Mouse (Mus musculus) stomach, embryonic 14.5 days (tissue): ENCODE results near the gene Usp8. TPM values are rescaled to one million over a fixed set of nuclear protein-coding genes. Genes with fewer than 3 reads are reported as not detected.

Experiments used
- ATAC-seq: fragments of 200-750 bp; cut with Nextera tagmentation; 2 replicates; pipeline ENCODE4 v1.8.0; 2017; ENCODE audit warnings: low read depth, moderate TSS enrichment; ENCODE audit not compliant: insufficient number of reproducible peaks, insufficient read depth, low FRiP score
- H3K27ac ChIP-seq: fragments of 300-500 bp; sonication (generic); 2 replicates; pipeline ENCODE4 v1.5.1; 2014; ENCODE audit warnings: mild to moderate bottlenecking, low read length, moderate library complexity, mixed read lengths
- H3K27me3 ChIP-seq: fragments of 300-500 bp; sonication (generic); 2 replicates; pipeline ENCODE4 v1.6.1; 2014; ENCODE audit warnings: low read length, control low read depth, mixed read lengths; ENCODE audit not compliant: control insufficient read depth, insufficient read depth
- H3K36me3 ChIP-seq: fragments of 300-500 bp; sonication (generic); 2 replicates; pipeline ENCODE4 v1.6.1; 2014; ENCODE audit warnings: mild to moderate bottlenecking, control low read depth, low read length, moderate library complexity, mixed read lengths; ENCODE audit not compliant: control insufficient read depth, insufficient read depth
- H3K4me1 ChIP-seq: fragments of 300-500 bp; sonication (generic); 2 replicates; pipeline ENCODE4 v1.6.1; 2014; ENCODE audit warnings: low read length, control low read depth, mixed read lengths; ENCODE audit not compliant: control insufficient read depth, insufficient read depth
- H3K4me2 ChIP-seq: fragments of 300-500 bp; sonication (generic); replicated peaks from 2 replicates; pipeline ENCODE4 v1.6.1; 2014; ENCODE audit warnings: low read depth, low read length, control low read depth
- H3K4me3 ChIP-seq: fragments of 300-500 bp; sonication (generic); 2 replicates; pipeline ENCODE4 v1.5.1; 2014; ENCODE audit warnings: low read depth, low read length, control low read depth
- H3K9ac ChIP-seq: fragments of 300-500 bp; sonication (generic); replicated peaks from 2 replicates; pipeline ENCODE4 v1.6.1; 2014; ENCODE audit warnings: low read depth, mild to moderate bottlenecking, control low read depth, low read length, moderate library complexity, mixed read lengths
- H3K9me3 ChIP-seq: fragments of 300-500 bp; sonication (generic); 2 replicates; pipeline ENCODE4 v1.6.1; 2016; ENCODE audit warnings: low read depth, low read length, control low read depth; ENCODE audit not compliant: control insufficient read depth
- WGBS: fragments of 180-500 bp; shearing (Covaris S2); extraction: QIAGEN DNeasy Blood & Tissue Kit; methylation state at CpG from one replicate; pipeline ENCODE4 v1.1.7; 2014; 5-methylcytosine and 5-hydroxymethylcytosine counted together
- polyA plus RNA-seq: library from polyadenylated mRNA; unstranded; fragments of >200 nt; fragmentation: Nextera tagmentation; extraction: Ambion mirVana; gene quantifications from 2 replicates; pipeline ENCODE4 v1.2.1, GENCODE M21; 2014

The Usp8 gene
- polyA plus RNA-seq, 1 experiment from 2014 or later, result 40.3 TPM

DNA sequence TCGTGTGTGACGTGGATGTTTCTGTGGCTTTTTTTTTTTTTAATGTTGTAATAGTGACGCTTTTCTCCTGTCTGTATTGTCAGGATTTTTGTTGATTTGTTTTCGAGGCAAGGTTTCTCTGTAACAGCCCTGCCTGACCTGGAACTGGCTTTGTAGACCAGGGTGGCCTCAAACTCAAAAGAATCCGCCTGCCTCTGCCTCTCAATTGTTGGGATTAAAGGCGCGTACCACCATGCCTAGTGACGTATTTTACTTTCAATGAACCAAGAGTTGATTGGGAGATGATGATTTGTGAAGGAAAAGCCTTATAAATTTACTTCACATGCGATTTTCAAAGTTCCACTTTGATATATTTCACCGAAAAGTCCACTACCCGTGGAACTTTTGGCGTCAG is 31.0 kb upstream of the Usp8 start, which contains the start of gene Gabpb1:
Gene Gabpb1, minus strand, starts transcription at position 216 of the 394 bp plus-strand sequence.
- H3K4me3 ChIP-seq, result peak within 1 kb of the TSS; percentile 96
- H3K9ac ChIP-seq, result peak within 1 kb of the TSS; percentile 99
- peaks cover 5% of the 10 kb centered on the region; the same call in 1 of the 2 replicates for H3K9me3 ChIP-seq
- no peaks in the 10 kb centered on the region for H3K27me3 ChIP-seq
- 0 out of 2 replicates have a peak, but pooled peaks cover 7% of the 10 kb centered on the region for H3K36me3 ChIP-seq
- H3K4me2 ChIP-seq, result peak within 1 kb of the TSS; percentile 59
- H3K27ac ChIP-seq, result peak within 1 kb of the TSS; percentile 100
- no peak for ATAC-seq
- WGBS, result 24% methylated on average over 12 of the region's 12 CpGs
- H3K4me1 ChIP-seq, result peaks cover 12% of the 10 kb centered on the region

DNA sequence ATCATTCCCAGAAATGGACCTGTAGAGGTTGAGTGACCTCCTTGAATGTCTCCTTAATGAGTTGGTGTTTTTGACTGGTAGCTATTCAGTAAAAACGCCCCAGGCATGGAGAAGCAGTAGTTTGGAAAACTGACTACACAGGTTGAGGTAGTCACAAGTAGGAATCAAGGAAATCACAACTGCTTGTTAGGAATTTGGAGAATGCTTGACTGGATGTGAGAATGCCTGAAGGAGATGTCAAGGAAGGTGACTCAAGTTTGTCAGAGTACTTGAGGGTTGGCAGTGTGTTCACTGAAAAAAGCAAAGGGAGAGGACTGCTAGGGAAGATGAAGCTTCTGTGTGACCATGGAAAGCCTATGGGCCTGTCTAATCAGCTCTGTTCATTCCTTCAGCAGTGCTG is 29.8 kb upstream of the Usp8 start:
- Histone ChIP-seq H3K27ac (no peak overlapping the region), H3K27me3 (no peaks in the 10 kb centered on the region), H3K9ac (no peak overlapping the region), H3K4me3 (no peak overlapping the region), H3K36me3 (0 out of 2 replicates have a peak, but pooled peaks cover 7% of the 10 kb centered on the region), H3K4me1 (peaks cover 11% of the 10 kb centered on the region), H3K9me3 (peaks cover 5% of the 10 kb centered on the region; the same call in 1 of the 2 replicates), H3K4me2 (no peak overlapping the region)
- 90% methylated on average over 1 of the region's 1 CpGs for WGBS
- ATAC-seq, result no peak

DNA sequence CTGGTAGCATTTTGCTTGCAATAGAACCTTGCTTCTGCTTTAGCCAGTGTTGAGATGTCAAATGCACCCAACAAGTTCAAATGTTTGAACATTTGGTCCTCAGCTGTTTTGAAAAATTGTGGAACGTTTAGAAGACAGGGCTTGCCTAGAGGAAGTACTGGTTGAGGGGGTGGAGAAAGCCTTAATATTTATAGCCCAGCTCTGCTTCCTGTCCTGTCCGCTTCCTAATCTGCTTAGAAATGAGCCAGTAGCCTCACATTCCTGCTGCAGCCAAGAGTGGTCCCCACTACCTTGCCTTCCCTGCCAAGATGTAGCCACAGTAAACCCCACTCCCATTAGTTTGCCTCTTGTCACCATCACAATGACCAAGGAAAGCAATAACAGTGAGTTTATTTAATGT is 24.8 kb upstream of the Usp8 start:
- H3K9ac ChIP-seq, result no peak overlapping the region
- H3K27ac ChIP-seq, result no peak overlapping the region
- H3K36me3 ChIP-seq, result peaks cover 7% of the 10 kb centered on the region; the same call in 1 of the 2 replicates
- H3K4me2 ChIP-seq, result no peak overlapping the region
- no peak overlapping the region for H3K4me3 ChIP-seq
- 63% methylated on average over 2 of the region's 2 CpGs for WGBS
- peaks cover 5% of the 10 kb centered on the region; the same call in 1 of the 2 replicates for H3K9me3 ChIP-seq
- no peaks in the 10 kb centered on the region for H3K27me3 ChIP-seq
- no peak for ATAC-seq
- no peaks in the 10 kb centered on the region for H3K4me1 ChIP-seq

DNA sequence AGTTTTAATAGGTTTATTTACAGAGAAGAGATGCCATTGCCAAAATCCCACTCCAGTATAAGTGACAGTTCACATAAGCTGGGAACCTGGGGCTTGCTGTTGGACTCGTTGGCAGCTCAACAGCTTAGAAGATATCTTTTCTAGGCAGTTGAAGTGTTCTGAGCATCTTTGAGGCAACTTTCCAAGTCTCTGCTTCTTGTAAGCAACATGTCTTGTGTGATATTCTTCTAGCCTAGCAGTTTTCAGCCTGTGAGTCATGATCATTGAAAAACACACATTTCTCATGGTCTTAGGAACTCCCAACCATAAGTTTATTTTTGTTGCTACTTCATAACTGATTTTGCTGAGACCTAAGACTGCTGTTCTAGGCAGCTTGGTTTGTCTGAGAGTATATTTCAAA is 24.2 kb upstream of the Usp8 start:
- H3K27ac ChIP-seq, result no peak overlapping the region
- peaks cover 7% of the 10 kb centered on the region; the same call in 1 of the 2 replicates for H3K36me3 ChIP-seq
- H3K4me1 ChIP-seq, result no peaks in the 10 kb centered on the region
- no peak overlapping the region for H3K4me2 ChIP-seq
- 79% methylated on average over 1 of the region's 1 CpGs for WGBS
- H3K4me3 ChIP-seq, result no peak overlapping the region
- H3K9me3 ChIP-seq, result peaks cover 5% of the 10 kb centered on the region; the same call in 1 of the 2 replicates
- no peak overlapping the region for H3K9ac ChIP-seq
- no peaks in the 10 kb centered on the region for H3K27me3 ChIP-seq
- ATAC-seq, result no peak

DNA sequence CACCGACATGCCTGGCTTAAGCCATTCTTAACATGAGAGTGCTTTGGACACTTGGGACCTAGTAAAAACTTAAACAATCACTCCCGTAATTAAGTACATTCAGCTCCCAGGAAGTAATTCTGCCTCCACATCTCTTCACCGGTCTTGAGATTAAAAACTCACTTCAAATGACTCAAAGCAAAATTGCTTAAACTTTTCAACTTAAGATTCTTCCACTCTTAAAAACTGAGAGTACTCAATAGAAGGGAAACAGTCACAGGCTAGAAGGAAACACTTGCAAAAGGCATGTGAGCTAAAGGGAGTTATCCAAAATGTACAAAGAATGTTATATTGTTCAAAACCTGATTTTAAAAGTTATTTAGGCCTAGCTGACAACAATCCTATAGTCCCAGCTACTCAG is 15.8 kb upstream of the Usp8 start:
- no peak overlapping the region for H3K27ac ChIP-seq
- no peak for ATAC-seq
- 81% methylated on average over 3 of the region's 3 CpGs for WGBS
- H3K4me1 ChIP-seq, result no peaks in the 10 kb centered on the region
- no peak overlapping the region for H3K9ac ChIP-seq
- no peak overlapping the region for H3K4me2 ChIP-seq
- no peaks in the 10 kb centered on the region for H3K9me3 ChIP-seq
- no peaks in the 10 kb centered on the region for H3K27me3 ChIP-seq
- no peak overlapping the region for H3K4me3 ChIP-seq
- H3K36me3 ChIP-seq, result no peaks in the 10 kb centered on the region; the same call in 1 of the 2 replicates

DNA sequence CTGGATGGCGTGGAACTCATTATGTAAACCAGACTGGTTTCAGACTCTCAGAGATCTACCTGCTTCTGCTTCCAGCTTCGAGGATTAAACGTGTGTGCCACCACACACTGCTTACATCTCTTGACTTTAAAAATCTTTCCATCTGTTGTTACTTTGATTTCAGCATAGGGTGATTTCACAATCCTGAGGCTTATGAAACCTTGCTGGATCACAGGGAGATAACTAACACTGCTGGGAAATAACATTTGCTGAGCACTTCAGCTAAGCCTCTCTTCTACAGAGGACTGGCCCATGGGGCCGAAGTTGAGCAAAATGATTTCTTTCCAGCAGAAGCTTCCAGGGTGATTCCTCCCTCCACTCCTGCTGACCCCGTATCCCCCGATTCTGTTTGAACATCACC is 11.8 kb upstream of the Usp8 start:
- no peak overlapping the region for H3K4me2 ChIP-seq
- no peaks in the 10 kb centered on the region for H3K9me3 ChIP-seq
- H3K27me3 ChIP-seq, result no peaks in the 10 kb centered on the region
- no peak for ATAC-seq
- H3K4me1 ChIP-seq, result no peaks in the 10 kb centered on the region
- no peak overlapping the region for H3K9ac ChIP-seq
- H3K36me3 ChIP-seq, result no peaks in the 10 kb centered on the region
- 82% methylated on average over 6 of the region's 6 CpGs for WGBS
- no peak overlapping the region for H3K27ac ChIP-seq
- H3K4me3 ChIP-seq, result no peak overlapping the region

DNA sequence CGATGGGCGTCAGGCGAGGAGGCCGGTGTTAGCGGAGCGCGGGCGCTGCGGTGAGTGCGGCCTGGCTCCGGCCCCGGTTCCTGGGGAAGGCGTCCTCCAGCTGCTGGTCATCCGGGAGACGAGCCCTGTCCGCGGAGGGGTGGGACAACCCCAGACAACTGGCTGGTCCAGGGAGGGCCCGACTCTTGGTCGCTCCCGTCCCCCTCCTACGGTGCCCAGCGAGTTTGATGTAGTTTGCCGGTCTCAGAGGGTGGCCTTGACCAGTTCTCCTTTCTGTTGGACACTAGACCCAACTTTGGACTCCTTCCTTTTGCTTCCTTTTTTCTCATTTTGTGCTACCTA is 281 bp downstream of the Usp8 start:
- Histone ChIP-seq H3K36me3 (no peaks in the 10 kb centered on the region), H3K27me3 (no peaks in the 10 kb centered on the region), H3K4me1 (peaks cover 6% of the 10 kb centered on the region; the same call in 1 of the 2 replicates), H3K4me3 (peak overlapping the region; percentile 85), H3K4me2 (peak overlapping the region; percentile 74), H3K9ac (peak overlapping the region; percentile 81), H3K9me3 (no peaks in the 10 kb centered on the region), H3K27ac (peak overlapping the region; percentile 45; the same call in 1 of the 2 replicates)
- WGBS, result 0% methylated on average over 20 of the region's 23 CpGs
- peak; percentile 80 for ATAC-seq

DNA sequence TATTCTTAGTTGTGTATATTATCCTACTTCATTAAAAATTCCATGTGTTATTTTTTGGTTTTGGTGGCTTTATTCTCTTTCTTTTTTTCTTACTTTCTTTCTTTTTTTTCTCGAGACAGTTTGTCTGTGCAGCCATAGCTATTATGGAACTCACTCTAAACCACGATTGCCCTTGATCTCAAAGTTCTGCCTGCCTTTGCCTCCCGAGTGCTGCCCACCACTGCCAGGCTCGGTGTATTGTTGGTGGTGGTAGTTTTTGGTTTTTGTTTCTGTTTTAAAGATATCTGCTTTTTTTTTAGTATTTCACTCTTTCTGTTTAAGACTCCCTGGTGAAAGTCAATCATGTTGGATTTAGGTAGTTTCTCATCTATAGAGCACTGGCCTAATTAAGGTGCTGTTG is 1.2 kb downstream of the Usp8 start:
- Histone ChIP-seq H3K36me3 (no peaks in the 10 kb centered on the region), H3K4me1 (peaks cover 6% of the 10 kb centered on the region; the same call in 1 of the 2 replicates), H3K27ac (no peak overlapping the region), H3K9me3 (no peaks in the 10 kb centered on the region), H3K4me2 (peak overlapping the region; percentile 74), H3K9ac (no peak overlapping the region), H3K4me3 (peak overlapping the region; percentile 85; the same call in 1 of the 2 replicates), H3K27me3 (no peaks in the 10 kb centered on the region)
- WGBS, result 86% methylated on average over 4 of the region's 4 CpGs
- no peak for ATAC-seq

DNA sequence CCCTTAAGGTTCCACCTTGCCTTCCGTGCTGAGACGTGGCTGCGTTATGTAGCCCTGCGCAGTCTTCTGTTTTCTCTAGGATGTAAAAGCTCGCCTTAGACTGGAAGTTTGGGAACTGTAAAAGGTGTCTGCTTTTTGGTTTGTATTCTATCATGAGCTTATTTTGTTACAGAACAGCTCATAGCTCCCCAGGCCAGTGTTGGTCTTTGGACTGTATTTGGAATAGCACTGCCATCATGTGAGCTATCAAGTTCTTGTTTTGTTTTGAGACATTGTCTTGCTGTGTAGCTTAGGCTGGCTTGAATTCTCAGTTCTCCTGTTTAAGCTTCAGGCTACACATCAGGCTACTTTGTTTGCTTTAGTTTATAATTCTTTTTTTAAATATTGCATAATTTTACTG is 5.4 kb downstream of the Usp8 start:
- 98% methylated on average over 5 of the region's 5 CpGs for WGBS
- Histone ChIP-seq H3K36me3 (no peaks in the 10 kb centered on the region), H3K4me1 (peaks cover 6% of the 10 kb centered on the region; the same call in 1 of the 2 replicates), H3K9me3 (no peaks in the 10 kb centered on the region), H3K9ac (no peak overlapping the region), H3K27ac (no peak overlapping the region), H3K4me2 (no peak overlapping the region), H3K4me3 (no peak overlapping the region), H3K27me3 (no peaks in the 10 kb centered on the region)
- no peak for ATAC-seq
